Mouse (Mus musculus): ENCODE results near the gene Cd24a. TPM values are rescaled to one million over a fixed set of nuclear protein-coding genes. Genes with fewer than 3 reads are reported as not detected.
A peak's percentile ranks its signal among the peaks of the same experiment; 100 is the strongest.

The Cd24a gene
- polyA plus RNA-seq, 1 experiment from 2014 or later: 545 TPM

DNA sequence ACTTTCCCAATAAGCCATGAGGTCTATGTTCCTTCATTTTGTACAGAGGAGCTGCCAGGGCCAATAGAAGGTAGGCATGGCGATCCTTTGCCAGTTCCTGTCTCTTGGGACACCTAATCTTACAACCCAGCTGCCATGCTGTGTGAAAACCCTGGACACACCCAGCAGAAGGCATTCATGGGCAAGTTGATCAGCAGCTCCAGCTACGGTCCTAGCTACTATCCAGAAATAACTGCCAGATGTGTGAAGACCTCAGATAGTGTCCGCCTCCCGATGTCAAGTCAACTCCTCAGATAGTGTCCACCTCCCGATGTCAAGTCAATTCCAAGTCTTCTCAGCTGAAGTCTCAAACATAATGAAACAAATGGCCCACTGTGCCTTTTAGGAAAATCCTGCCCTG is 31.4 kb downstream of the Cd24a start:
- no peaks in the 10 kb centered on the region for H3K9me3 ChIP-seq
- no peak for ATAC-seq (ENCODE audit: low FRiP score, low read depth)
- no peak overlapping the region for H3K27ac ChIP-seq (replicated peaks)
- H3K4me1 ChIP-seq: no peaks in the 10 kb centered on the region
- no peak overlapping the region for H3K9ac ChIP-seq (replicated peaks)
- no peak overlapping the region for H3K4me3 ChIP-seq
- H3K4me2 ChIP-seq (replicated peaks): no peak overlapping the region
- WGBS: 90% methylated on average over 5 of the region's 5 CpGs
- H3K36me3 ChIP-seq: no peaks in the 10 kb centered on the region
- 0 out of 2 replicates have a peak, but pooled peaks cover 3% of the 10 kb centered on the region for H3K27me3 ChIP-seq

DNA sequence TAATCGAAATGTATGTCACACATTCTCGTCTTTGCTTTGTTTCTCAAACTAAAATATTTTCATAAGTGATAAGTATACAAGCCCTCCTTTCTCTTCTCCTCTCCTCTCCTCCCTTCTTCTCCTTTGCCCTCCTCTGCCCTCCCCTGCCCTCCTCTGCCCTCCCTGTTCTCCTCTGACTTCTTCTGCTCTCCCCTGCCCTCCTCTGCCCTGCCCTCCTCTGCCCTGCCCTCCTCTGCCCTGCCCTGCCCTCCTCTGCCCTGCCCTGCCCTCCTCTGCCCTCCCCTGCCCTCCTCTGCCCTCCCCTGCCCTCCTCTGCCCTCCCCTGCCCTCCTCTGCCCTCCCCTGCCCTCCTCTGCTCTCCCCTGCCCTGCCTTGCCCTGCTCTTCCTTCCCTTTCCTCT is 31.9 kb downstream of the Cd24a start:
- H3K36me3 ChIP-seq: no peaks in the 10 kb centered on the region
- WGBS: 81% methylated on average over 2 of the region's 2 CpGs
- no peaks in the 10 kb centered on the region for H3K9me3 ChIP-seq
- H3K4me2 ChIP-seq (replicated peaks): no peak overlapping the region
- no peak overlapping the region for H3K4me3 ChIP-seq
- no peak overlapping the region for H3K9ac ChIP-seq (replicated peaks)
- H3K27ac ChIP-seq (replicated peaks): no peak overlapping the region
- no peak for ATAC-seq (ENCODE audit: low FRiP score, low read depth)
- H3K4me1 ChIP-seq: no peaks in the 10 kb centered on the region
- 0 out of 2 replicates have a peak, but pooled peaks cover 3% of the 10 kb centered on the region for H3K27me3 ChIP-seq

- H3K4me1 ChIP-seq: no peaks in the 10 kb centered on the region
- no peaks in the 10 kb centered on the region for H3K9me3 ChIP-seq
- 0 out of 2 replicates have a peak, but pooled peaks cover 3% of the 10 kb centered on the region for H3K27me3 ChIP-seq
- no peak overlapping the region for H3K4me3 ChIP-seq
- H3K36me3 ChIP-seq: no peaks in the 10 kb centered on the region
- H3K4me2 ChIP-seq (replicated peaks): no peak overlapping the region
- no peak overlapping the region for H3K9ac ChIP-seq (replicated peaks)
- H3K27ac ChIP-seq (replicated peaks): no peak overlapping the region
- ATAC-seq (ENCODE audit: low FRiP score, low read depth): no peak
These were observed 33.0 kb downstream of the Cd24a start for GRCm38 (mm10) chr10:43611081-43611480.

DNA sequence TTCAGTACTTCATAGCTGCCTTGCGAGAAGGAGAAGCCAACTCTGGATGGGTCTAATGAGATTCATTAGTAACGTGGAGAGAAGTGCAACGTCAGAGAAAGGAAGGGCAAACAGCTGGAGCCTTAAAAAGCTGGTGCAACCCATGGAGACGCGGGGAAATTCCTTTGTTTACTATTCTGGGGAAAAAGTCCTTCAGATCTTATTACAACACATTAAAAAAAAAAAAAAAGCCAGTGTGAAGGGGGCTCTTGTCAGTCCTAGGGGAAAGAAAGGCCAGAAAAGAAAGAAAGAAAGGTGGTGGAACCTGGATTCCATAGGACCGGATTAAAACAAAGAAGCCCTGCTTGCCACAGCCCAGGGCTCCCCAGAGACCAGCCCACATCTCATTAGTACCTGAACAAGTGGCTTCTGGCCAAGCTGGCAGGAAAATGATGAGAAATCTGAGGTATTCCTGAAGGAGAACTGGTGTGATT is 41.0 kb downstream of the Cd24a start:
- Histone ChIP-seq H3K9me3 (no peaks in the 10 kb centered on the region), H3K4me3 (no peak overlapping the region), H3K27ac (replicated peaks) (peak overlapping the region; percentile 73), H3K4me2 (replicated peaks) (peak overlapping the region; percentile 26; the same call in 1 of the 2 replicates), H3K36me3 (no peaks in the 10 kb centered on the region), H3K27me3 (no peaks in the 10 kb centered on the region), H3K4me1 (peaks cover 7% of the 10 kb centered on the region), H3K9ac (replicated peaks) (no peak overlapping the region)
- peak; percentile 74 for ATAC-seq (ENCODE audit: low FRiP score, low read depth)
- 3% methylated on average over 6 of the region's 6 CpGs for WGBS

- no peak overlapping the region for H3K27ac ChIP-seq (replicated peaks)
- H3K9ac ChIP-seq (replicated peaks): no peak overlapping the region
- no peaks in the 10 kb centered on the region for H3K36me3 ChIP-seq
- no peak for ATAC-seq (ENCODE audit: low FRiP score, low read depth)
- peaks cover 7% of the 10 kb centered on the region for H3K4me1 ChIP-seq
- no peak overlapping the region for H3K4me2 ChIP-seq (replicated peaks)
- no peak overlapping the region for H3K4me3 ChIP-seq
- H3K27me3 ChIP-seq: no peaks in the 10 kb centered on the region
- WGBS: 74% methylated on average over 2 of the region's 2 CpGs
- no peaks in the 10 kb centered on the region for H3K9me3 ChIP-seq
These were observed 41.9 kb downstream of the Cd24a start for GRCm38 (mm10) chr10:43619939-43620338.

DNA sequence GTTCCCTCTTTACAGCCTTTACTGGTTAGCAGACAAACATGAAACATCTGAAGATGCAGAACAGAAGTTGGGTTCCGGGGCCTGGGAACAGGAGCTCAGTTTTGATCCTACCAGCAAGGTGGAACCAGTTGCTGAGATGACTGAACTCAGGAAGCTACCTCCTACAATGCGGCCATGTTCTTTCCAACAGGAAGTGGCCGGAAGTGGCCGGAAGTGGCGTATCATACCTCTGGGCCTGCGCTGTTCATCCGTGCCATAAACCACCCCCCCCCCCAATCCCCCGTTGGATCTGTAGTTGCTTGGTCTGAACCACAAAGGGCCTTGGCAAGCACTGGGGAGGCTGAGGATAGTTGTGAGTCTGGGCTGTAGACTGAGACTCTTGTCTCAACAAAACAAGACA is 45.4 kb downstream of the Cd24a start:
- Histone ChIP-seq H3K4me1 (peaks cover 7% of the 10 kb centered on the region), H3K36me3 (no peaks in the 10 kb centered on the region), H3K27me3 (no peaks in the 10 kb centered on the region), H3K9ac (replicated peaks) (no peak overlapping the region), H3K4me3 (no peak overlapping the region), H3K9me3 (no peaks in the 10 kb centered on the region), H3K4me2 (replicated peaks) (no peak overlapping the region), H3K27ac (replicated peaks) (no peak overlapping the region)
- 98% methylated on average over 8 of the region's 8 CpGs for WGBS
- ATAC-seq (ENCODE audit: low FRiP score, low read depth): no peak

DNA sequence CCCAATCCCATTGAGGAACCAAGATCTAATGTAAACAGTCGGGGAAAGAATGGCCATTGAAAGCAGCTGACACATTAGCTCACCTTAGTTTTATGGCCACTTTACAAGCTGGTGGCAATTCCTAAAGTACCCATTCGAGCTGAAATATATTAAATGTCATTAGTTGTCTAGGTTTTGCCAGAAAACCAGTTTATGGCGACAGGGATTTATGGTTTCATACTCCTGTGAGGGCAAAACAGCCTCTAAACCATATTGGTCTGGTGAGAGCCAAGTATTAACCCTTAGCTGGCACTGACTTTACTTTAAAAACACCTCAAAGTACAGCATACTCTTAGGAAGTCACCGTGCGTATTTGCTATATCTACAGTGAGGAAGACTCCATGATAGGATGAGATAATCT is 46.3 kb downstream of the Cd24a start:
- no peak overlapping the region for H3K4me3 ChIP-seq
- WGBS: 85% methylated on average over 5 of the region's 5 CpGs
- H3K9ac ChIP-seq (replicated peaks): no peak overlapping the region
- no peaks in the 10 kb centered on the region for H3K9me3 ChIP-seq
- no peak overlapping the region for H3K27ac ChIP-seq (replicated peaks)
- H3K4me1 ChIP-seq: peaks cover under 1% of the 10 kb centered on the region
- no peaks in the 10 kb centered on the region for H3K36me3 ChIP-seq
- ATAC-seq (ENCODE audit: low FRiP score, low read depth): no peak
- no peaks in the 10 kb centered on the region for H3K27me3 ChIP-seq
- H3K4me2 ChIP-seq (replicated peaks): no peak overlapping the region

DNA sequence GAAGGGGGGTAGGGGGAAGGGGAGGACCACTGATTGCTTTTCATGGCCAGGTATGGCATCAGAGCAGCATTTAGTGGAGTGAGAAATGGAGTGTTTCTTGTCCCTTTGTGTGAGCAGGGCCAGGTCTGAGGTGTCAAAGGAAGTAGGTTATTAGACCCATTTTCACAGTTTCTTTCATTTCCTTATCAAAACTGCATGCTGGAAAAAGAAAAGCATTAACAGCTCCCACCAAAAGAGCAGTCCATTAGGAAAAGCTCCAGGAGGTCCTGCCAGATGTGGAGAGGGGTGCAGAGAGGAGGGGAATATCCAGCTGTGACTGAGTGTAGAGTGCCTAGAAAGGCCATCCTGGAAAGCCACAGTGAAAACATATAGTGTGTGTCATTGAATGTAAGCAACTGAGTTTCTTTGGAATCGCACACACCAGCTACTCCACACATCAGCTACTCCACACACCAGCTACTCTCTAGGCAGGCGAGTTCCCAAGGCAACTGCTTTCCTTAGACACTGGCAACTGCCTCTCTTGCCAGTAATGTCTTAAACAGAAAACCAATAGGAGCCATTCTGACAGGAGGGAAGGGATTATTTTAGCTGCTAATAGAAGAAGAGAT is 46.8 kb downstream of the Cd24a start:
- ATAC-seq (ENCODE audit: low FRiP score, low read depth): no peak
- no peak overlapping the region for H3K27ac ChIP-seq (replicated peaks)
- no peaks in the 10 kb centered on the region for H3K9me3 ChIP-seq
- H3K36me3 ChIP-seq: no peaks in the 10 kb centered on the region
- H3K27me3 ChIP-seq: no peaks in the 10 kb centered on the region
- no peaks in the 10 kb centered on the region for H3K4me1 ChIP-seq
- no peak overlapping the region for H3K4me3 ChIP-seq
- no peak overlapping the region for H3K9ac ChIP-seq (replicated peaks)
- WGBS: 65% methylated on average over 2 of the region's 2 CpGs
- H3K4me2 ChIP-seq (replicated peaks): no peak overlapping the region

DNA sequence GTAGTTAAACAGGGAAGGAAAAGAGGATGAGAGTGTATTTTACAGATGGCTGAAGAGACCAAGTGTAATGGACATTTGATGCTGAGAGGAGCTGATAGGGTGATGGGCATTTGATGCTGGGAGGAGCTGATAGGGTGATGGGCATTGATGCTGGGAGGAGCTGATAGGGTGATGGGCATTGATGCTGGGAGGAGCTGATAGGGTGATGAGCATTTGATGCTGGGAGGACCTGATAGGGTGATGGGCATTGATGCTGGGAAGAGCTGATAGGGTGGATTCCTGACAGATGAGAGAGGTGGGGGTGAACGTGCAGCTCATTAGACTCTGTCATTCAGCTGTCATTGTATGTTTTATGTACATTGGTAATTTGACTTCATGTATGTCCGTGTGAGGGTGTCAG is 47.5 kb downstream of the Cd24a start:
- H3K36me3 ChIP-seq: no peaks in the 10 kb centered on the region
- H3K4me3 ChIP-seq: no peak overlapping the region
- H3K27me3 ChIP-seq: no peaks in the 10 kb centered on the region
- no peak overlapping the region for H3K9ac ChIP-seq (replicated peaks)
- no peak overlapping the region for H3K4me2 ChIP-seq (replicated peaks)
- H3K4me1 ChIP-seq: no peaks in the 10 kb centered on the region
- H3K27ac ChIP-seq (replicated peaks): no peak overlapping the region
- 71% methylated on average over 2 of the region's 2 CpGs for WGBS
- no peak for ATAC-seq (ENCODE audit: low FRiP score, low read depth)
- no peaks in the 10 kb centered on the region for H3K9me3 ChIP-seq

DNA sequence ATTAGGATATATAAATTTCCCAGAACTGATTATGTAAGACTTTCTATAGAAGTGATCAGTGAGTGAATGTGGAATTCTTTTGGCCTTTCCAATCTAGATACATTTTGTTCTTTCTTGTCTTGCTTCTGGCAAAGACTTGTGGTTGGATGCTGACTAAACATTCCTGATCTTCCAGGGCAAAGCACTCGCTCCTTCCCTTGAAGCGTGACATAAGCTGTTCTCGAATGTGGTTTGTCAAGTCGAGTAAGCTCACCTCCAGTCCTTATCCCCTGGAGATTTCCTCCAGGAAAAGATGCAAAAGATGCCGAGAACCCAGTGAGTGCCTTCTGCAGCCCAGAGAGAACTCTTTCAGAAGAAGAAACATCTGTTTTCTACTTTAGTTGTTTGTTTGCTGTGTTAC is 51.1 kb downstream of the Cd24a start:
- H3K4me3 ChIP-seq: no peak overlapping the region
- H3K9ac ChIP-seq (replicated peaks): no peak overlapping the region
- H3K4me2 ChIP-seq (replicated peaks): no peak overlapping the region
- no peak overlapping the region for H3K27ac ChIP-seq (replicated peaks)
- no peaks in the 10 kb centered on the region for H3K27me3 ChIP-seq
- H3K36me3 ChIP-seq: no peaks in the 10 kb centered on the region
- H3K4me1 ChIP-seq: no peaks in the 10 kb centered on the region
- 74% methylated on average over 5 of the region's 5 CpGs for WGBS
- no peak for ATAC-seq (ENCODE audit: low FRiP score, low read depth)
- H3K9me3 ChIP-seq: no peaks in the 10 kb centered on the region

- H3K4me3 ChIP-seq: no peak overlapping the region
- no peak for ATAC-seq (ENCODE audit: low FRiP score, low read depth)
- H3K27me3 ChIP-seq: no peaks in the 10 kb centered on the region
- H3K36me3 ChIP-seq: no peaks in the 10 kb centered on the region
- H3K27ac ChIP-seq (replicated peaks): no peak overlapping the region
- H3K4me1 ChIP-seq: no peaks in the 10 kb centered on the region
- H3K9me3 ChIP-seq: no peaks in the 10 kb centered on the region
- no peak overlapping the region for H3K4me2 ChIP-seq (replicated peaks)
- no peak overlapping the region for H3K9ac ChIP-seq (replicated peaks)
These were observed 51.8 kb downstream of the Cd24a start for GRCm38 (mm10) chr10:43629857-43630256.

- H3K36me3 ChIP-seq: no peaks in the 10 kb centered on the region
- no peaks in the 10 kb centered on the region for H3K9me3 ChIP-seq
- 85% methylated on average over 4 of the region's 4 CpGs for WGBS
- no peak overlapping the region for H3K9ac ChIP-seq (replicated peaks)
- no peaks in the 10 kb centered on the region for H3K4me1 ChIP-seq
- H3K27me3 ChIP-seq: no peaks in the 10 kb centered on the region
- H3K4me3 ChIP-seq: no peak overlapping the region
- ATAC-seq (ENCODE audit: low FRiP score, low read depth): no peak
- H3K27ac ChIP-seq (replicated peaks): no peak overlapping the region
- no peak overlapping the region for H3K4me2 ChIP-seq (replicated peaks)
These were observed 52.5 kb downstream of the Cd24a start for GRCm38 (mm10) chr10:43630634-43631033.

- H3K36me3 ChIP-seq: no peaks in the 10 kb centered on the region
- H3K9me3 ChIP-seq: no peaks in the 10 kb centered on the region
- no peak overlapping the region for H3K4me2 ChIP-seq (replicated peaks)
- H3K27me3 ChIP-seq: no peaks in the 10 kb centered on the region
- no peak overlapping the region for H3K4me3 ChIP-seq
- no peak for ATAC-seq (ENCODE audit: low FRiP score, low read depth)
- H3K4me1 ChIP-seq: no peaks in the 10 kb centered on the region
- no peak overlapping the region for H3K27ac ChIP-seq (replicated peaks)
- no peak overlapping the region for H3K9ac ChIP-seq (replicated peaks)
These were observed 53.0 kb downstream of the Cd24a start for GRCm38 (mm10) chr10:43631049-43631448.
